Mouse (Mus musculus) embryo, embryonic 10 days (tissue): Measurements from ENCODE around the gene Fyn.
A peak's percentile ranks its signal among the peaks of the same experiment; 100 is the strongest.

Experiments used
- DNase-seq: peaks from one replicate; pipeline ENCODE4 v3.0.0-alpha.2; 2015; ENCODE audit warnings: low spot score

Fyn gene

GRCm38 (mm10) chr10:39471714-39472531 lies 103.3 kb downstream of the Fyn start:
- DNase-seq = no peak

GRCm38 (mm10) chr10:39472923-39473322 lies 104.3 kb downstream of the Fyn start:
- no peak for DNase-seq

GRCm38 (mm10) chr10:39479361-39479760 lies 110.7 kb downstream of the Fyn start:
- no peak for DNase-seq

- DNase-seq = peak; percentile 53
Measured at GRCm38 (mm10) chr10:39484382-39484826, 115.7 kb downstream of the Fyn start.

- no peak for DNase-seq
Measured at GRCm38 (mm10) chr10:39484892-39485291, 116.2 kb downstream of the Fyn start.

- DNase-seq = no peak
Measured at GRCm38 (mm10) chr10:39485939-39486338, 117.3 kb downstream of the Fyn start.

- DNase-seq = no peak
Measured at GRCm38 (mm10) chr10:39486501-39487450, 118.1 kb downstream of the Fyn start.

GRCm38 (mm10) chr10:39487740-39488415 lies 119.2 kb downstream of the Fyn start:
- DNase-seq = no peak

- DNase-seq = no peak
Measured at GRCm38 (mm10) chr10:39488542-39488941, 119.9 kb downstream of the Fyn start.

- no peak for DNase-seq
Measured at GRCm38 (mm10) chr10:39488956-39489355, 120.3 kb downstream of the Fyn start.

- peak; percentile 32 for DNase-seq
Measured at GRCm38 (mm10) chr10:39490349-39491121, 121.9 kb downstream of the Fyn start.

GRCm38 (mm10) chr10:39492146-39492545 lies 123.5 kb downstream of the Fyn start:
- DNase-seq = no peak

- no peak for DNase-seq
Measured at GRCm38 (mm10) chr10:39493007-39493406, 124.4 kb downstream of the Fyn start.

GRCm38 (mm10) chr10:39498641-39499040 lies 130.0 kb downstream of the Fyn start:
- DNase-seq = no peak

- no peak for DNase-seq
Measured at GRCm38 (mm10) chr10:39501571-39501970, 132.9 kb downstream of the Fyn start.

GRCm38 (mm10) chr10:39501977-39502706 lies 133.5 kb downstream of the Fyn start:
- no peak for DNase-seq

- DNase-seq = no peak
Measured at GRCm38 (mm10) chr10:39503331-39503730, 134.7 kb downstream of the Fyn start.

- DNase-seq = no peak
Measured at GRCm38 (mm10) chr10:39505007-39505406, 136.4 kb downstream of the Fyn start.

- no peak for DNase-seq
Measured at GRCm38 (mm10) chr10:39505621-39506020, 137.0 kb downstream of the Fyn start.

- no peak for DNase-seq
Measured at GRCm38 (mm10) chr10:39506353-39506752, 137.7 kb downstream of the Fyn start.

GRCm38 (mm10) chr10:39506831-39507230 lies 138.2 kb downstream of the Fyn start:
- no peak for DNase-seq
